Mouse (Mus musculus): ENCODE measurements around the gene Capza1.

Gene Capza1

DNA sequence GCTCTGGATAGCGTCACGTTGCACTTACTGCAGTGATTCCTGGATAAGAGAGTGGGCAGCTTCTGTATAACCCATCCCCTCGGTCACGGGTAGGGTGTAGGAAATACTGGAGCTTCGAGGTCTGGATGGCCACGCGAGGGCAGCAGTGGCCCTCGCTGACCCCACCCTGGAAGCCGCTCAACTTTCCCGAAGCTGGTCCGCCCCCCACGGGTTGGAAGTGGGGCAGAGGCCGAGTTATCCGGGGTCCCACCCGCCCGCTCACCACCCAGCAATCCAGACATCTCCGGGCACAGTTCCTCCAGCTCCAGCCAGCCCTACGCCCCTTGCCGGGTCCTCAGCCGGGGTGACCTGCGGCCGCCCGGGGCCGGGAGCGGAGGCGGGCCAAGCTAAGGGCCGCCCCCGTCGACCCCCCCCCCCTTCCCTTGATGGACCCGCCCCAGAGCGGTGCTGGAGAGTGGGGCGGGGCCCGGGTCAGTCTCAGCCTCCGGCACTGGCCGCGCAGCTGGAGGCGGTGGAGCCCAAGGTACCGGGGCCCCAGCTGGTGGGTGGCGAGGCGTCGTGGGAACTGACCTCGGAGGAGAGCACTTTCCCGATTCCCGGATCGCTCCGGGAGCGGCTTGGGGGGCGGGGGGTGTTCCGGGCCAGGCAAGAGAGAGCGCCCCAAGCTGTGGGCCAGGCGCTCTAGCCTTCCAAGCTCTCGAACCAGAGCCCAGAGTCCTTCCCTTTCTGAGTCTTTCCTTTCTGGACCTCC lies 75.6 kb downstream of the Capza1 start:
- peak; percentile 72 for DNase-seq (ENCODE audit: low spot score)

DNA sequence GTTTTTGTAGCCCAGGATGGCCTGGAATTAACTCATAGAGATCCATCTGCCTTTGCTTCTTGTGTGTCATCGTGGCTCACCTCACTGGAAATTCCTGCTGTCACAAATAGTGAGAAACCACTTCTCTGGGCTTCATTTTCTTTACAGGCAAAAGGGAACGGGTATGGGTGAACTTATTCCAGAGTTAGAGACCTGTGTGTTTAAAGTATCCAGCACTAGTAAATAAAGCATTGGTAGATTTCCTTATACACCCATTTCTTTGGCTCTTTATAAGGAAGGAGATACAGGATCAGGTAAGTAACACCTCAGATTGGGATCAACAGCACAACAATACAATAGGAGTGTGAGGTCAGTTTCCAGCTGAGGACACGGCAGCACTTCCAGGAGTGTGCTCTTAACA lies 76.2 kb downstream of the Capza1 start, which contains the start of gene Rhoc:
TSS of gene Rhoc (plus strand) at position 301 of the 400 bp plus-strand sequence.
- DNase-seq (ENCODE audit: low spot score): no peak

DNA sequence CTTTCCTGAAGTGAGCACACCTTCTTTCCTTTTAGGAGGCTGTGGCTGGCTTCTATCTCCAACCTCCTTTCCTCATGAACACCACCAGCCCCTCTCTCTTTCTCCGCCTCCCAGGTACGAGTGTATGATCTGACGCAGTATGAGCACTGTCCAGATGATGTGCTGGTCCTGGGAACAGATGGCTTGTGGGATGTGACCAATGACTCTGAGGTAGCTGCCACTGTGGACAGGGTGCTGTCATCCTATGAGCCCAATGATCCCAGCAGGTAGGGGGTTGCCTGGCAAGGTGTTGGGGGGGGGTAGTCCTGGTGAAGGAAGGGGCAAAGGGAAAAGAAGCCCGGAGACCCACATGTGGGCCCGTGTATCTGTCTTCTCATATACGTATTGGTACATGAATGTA lies 79.0 kb downstream of the Capza1 start:
- no peak for DNase-seq (ENCODE audit: low spot score)

DNA sequence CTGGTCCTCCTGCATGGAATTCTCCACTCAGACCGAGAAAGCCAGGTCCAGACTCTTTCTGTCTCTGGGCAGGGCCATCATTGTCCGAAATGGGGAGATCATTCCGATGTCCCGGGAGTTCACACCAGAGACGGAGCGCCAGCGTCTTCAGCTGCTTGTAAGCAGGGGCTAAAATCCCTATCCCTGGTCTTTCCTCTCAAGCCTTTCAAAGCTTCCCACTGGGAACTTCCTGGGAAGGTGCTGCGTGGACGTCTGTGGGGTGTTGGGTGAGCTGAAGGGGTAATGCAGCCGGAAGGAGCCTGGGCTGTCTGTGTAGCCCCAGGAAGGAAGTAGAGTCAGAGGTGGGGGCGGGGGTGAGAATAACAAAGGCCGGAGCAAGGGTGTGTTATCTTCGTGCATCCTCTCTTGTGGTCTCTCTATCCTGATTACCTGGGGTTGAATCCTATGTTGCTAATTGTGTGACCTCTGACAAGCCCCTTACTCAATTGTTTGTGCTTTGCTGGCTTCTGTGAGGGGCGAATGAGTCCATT lies 80.3 kb downstream of the Capza1 start:
- DNase-seq (ENCODE audit: low spot score): no peak

DNA sequence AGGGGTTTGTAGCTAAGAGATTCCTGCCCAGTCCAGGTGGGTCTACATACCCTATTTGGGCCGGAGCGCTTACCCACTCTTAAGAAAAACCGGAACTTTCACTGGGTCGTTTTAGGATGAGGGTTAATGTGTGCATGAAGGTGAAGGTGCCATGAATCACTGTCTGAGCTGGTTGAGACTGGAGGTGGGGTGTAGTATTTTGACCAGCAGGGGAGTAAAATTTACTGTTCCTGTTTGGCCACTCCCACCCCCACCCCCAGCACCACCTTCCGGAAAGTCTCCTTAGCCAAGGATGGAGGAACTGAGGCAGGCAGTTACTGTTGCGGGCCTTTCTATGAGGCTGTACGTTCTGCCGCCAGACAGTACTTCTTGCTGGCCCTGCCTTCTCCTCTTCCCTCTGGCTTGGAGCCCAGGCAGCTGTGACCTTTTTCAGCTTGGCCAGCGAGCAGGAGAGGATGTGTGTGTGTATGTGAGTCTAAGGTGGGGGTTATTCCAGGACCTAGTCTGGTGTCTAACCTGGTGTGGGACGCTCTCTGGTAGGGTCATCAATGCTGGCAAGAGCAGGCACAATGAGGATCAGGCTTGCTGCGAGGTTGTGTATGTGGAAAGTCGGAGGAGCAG lies 82.1 kb downstream of the Capza1 start:
- no peak for DNase-seq (ENCODE audit: low spot score)

DNA sequence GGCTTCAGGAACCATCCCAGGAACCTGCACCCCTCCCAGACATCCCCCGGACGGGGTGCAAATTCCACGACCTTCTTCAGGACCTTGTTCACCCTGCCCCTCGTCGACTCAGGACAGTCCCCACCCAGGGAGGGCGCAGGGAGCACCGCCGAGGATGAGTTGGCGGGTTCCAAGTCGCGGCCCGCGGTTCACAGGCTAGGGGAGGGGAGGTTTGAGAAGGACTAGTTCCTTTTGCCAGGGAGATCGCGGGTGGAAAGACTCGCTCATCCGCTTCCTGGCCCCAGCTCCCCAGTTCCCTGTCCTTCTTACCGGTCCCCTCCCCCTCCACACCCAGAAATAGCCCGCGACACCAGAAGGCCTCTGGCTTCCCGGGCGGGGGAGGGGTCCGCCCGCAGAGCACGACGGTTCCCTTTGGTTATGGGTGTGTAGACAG lies 82.8 kb downstream of the Capza1 start, which contains the start of gene Fam19a3:
TSS of gene Fam19a3 (minus strand) at position 370 of the 433 bp plus-strand sequence.
- DNase-seq (ENCODE audit: low spot score): no peak

DNA sequence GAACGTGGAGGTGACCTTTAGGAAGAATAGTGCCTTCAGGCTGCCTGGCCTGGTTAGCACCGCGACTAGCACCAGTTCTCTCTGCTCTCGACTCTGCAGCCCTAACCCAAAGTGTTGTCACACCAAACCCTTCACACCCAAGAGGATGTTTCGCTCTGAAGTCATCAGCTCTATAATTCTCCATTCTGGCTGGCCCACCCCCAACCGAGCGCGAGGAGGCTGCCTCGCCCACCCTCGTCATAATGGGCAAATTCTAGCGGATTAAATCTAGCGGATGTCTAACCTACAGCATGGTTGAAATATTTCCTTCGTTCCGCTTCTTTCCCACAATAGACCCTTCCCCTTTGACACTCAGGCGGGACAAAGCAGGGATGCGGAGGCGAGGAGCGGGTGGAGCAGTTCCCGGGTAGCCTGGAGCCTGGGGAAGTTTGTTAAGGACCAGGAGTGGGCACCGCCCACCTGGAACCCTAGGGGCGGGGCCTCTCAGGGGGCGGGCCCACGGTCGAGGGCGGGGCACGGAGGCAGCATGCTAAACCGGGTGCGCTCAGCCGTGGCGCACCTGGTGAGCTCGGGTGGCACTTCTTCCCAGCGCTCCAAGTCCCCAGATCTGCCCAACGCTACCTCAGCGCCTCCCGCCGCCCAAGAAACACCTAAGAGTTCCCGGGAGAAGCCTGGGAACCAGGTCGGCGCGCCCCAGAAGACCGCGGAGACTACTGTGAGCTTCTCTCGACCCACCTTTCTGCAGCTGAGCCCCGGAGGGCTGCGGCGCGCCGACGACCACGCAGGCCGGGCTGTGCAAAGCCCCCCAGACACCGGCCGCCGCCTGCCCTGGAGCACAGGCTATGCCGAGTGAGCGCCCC lies 83.5 kb downstream of the Capza1 start, which contains the start of gene Ppm1j:
TSS of gene Ppm1j (plus strand) at position 496 of the 860 bp plus-strand sequence.
- DNase-seq (ENCODE audit: low spot score): peak; percentile 69

DNA sequence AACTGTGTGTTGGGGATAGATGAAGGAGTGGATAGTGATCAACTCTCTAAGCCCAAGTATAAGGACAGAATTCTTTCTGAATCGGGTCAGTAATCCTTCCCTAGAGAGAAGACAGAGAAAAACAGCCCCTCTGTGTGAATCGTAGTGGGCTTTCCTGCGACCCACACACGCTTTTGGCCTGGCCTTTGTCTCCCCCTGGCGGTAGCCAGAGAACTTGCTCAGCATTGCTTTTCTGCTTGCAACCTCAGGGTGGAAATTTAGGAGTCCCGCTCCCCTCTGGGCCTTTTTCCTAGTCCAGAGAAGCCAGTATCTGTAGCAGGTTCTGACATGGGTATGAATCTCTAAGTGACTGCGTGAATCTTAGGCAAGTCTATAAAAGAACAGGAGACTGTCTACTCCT lies 84.4 kb downstream of the Capza1 start:
- DNase-seq (ENCODE audit: low spot score): peak; percentile 63

DNA sequence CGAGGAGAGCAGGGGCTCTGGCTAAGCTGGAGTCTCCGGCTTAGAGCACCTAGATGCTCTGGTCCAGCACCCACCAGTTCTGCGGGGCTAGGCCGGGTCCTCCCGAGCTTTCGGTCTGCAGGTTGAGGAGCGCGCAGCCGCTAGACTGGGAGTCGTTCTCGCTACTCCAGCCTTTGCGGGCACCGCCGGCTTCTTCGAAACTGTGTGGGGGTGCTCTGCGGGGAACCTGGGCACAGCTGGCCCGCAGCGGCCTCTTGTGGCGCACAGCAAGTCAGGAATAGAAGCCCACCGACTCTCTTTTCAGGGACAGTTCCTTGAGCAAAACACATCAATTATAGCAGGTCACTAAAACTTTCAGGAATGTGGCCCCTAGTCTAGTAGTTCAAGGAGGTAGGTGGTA lies 87.0 kb downstream of the Capza1 start:
- DNase-seq (ENCODE audit: low spot score): no peak

DNA sequence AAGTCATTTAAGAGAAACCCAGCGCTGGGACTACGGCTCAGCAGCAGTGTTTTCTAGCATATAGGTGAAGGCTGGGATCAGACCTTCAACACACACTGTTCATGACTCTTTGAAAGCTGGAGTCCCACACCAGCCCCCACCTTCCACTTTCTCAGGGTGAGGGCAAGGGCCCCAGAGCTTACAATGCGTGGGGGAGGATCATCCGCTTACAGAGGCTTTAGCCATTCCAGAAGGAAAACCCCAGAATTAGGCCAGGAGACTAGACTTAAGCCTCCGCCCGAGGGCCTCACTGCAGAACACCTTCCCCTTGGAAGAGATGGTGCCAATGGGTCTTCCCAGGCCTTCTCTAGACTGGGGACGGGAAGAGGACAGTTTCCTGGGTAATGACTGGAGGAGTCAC lies 91.0 kb downstream of the Capza1 start:
- no peak for DNase-seq (ENCODE audit: low spot score)
